Mouse (Mus musculus) erythroblast, embryonic 14.5 days (primary cell): ENCODE measurements around the gene Vmn2r13. TPM values are rescaled to one million over a fixed set of nuclear protein-coding genes. Genes with fewer than 3 reads are reported as not detected.
"Not testable (repeated sequence)": the region's sequence is repeated elsewhere in the genome, so short reads cannot be mapped to it uniquely, and the experiment has no call there.

ENCODE experiments used
- H3K27me3 ChIP-seq: 2 replicates; pipeline ENCODE4 v1.6.1; 2012; ENCODE audit warnings: inconsistent platforms; ENCODE audit not compliant: control insufficient read depth
- H3K36me3 ChIP-seq: 2 replicates; pipeline ENCODE4 v1.6.1; 2012; ENCODE audit warnings: mild to moderate bottlenecking, inconsistent platforms; ENCODE audit not compliant: control insufficient read depth
- H3K4me1 ChIP-seq: 2 replicates; pipeline ENCODE4 v1.6.1; 2012; ENCODE audit warnings: inconsistent platforms; ENCODE audit not compliant: control insufficient read depth
- H3K4me3 ChIP-seq: replicated peaks from 2 replicates; pipeline ENCODE3; 2012; ENCODE audit warnings: moderate library complexity, mild to moderate bottlenecking, inconsistent platforms
- H3K9me3 ChIP-seq: 2 replicates; pipeline ENCODE4 v1.6.1; 2012; ENCODE audit warnings: low read length, inconsistent platforms, mixed read lengths; ENCODE audit not compliant: control insufficient read depth
- GATA1 ChIP-seq: IDR thresholded peaks from 2 replicates; pipeline ENCODE4 v1.6.1; 2012; ENCODE audit warnings: low read length, inconsistent platforms, mixed read lengths
- TAL1 ChIP-seq: IDR thresholded peaks from 3 replicates; pipeline ENCODE4 v1.6.1; 2012; ENCODE audit warnings: low read length, inconsistent platforms, mixed read lengths
- polyA plus RNA-seq: library from polyadenylated mRNA; stranded (reverse); fragments of >175 nt; gene quantifications from 2 replicates; pipeline ENCODE4 v1.2.3, GENCODE M21; 2012

Gene Vmn2r13
- polyA plus RNA-seq = 0.01 TPM in 1 of 2 replicates, not detected in the other

GRCm38 (mm10) chr5:109192099-109192498, at the start of gene Vmn2r13:
Gene Vmn2r13 (minus strand): TSS chr5:109192199.
- H3K9me3 ChIP-seq, H3K4me1 ChIP-seq, H3K36me3 ChIP-seq, H3K27me3 ChIP-seq, H3K4me3 ChIP-seq: not testable (repeated sequence)

GRCm38 (mm10) chr5:109224608-109225007, 32.6 kb upstream of the Vmn2r13 start, which contains the start of gene Vmn2r14:
Gene Vmn2r14 (minus strand): TSS chr5:109224708.
- no peak within 1 kb of the TSS for H3K4me3 ChIP-seq
- no peak for TF ChIP-seq TAL1
- TF ChIP-seq GATA1 = no peak
- no peaks in the 10 kb centered on the region for H3K4me1 ChIP-seq
- no peaks in the 10 kb centered on the region for H3K27me3 ChIP-seq
- H3K9me3 ChIP-seq = peaks cover 4% of the 10 kb centered on the region; the same call in 1 of the 2 replicates
- no peaks in the 10 kb centered on the region for H3K36me3 ChIP-seq

GRCm38 (mm10) chr5:109166851-109167250, 25.1 kb downstream of the Vmn2r13 start:
- not testable (repeated sequence) for H3K4me1 ChIP-seq, H3K9me3 ChIP-seq, H3K36me3 ChIP-seq, H3K4me3 ChIP-seq, H3K27me3 ChIP-seq

- H3K9me3 ChIP-seq = peaks cover 2% of the 10 kb centered on the region; the same call in 1 of the 2 replicates
- H3K27me3 ChIP-seq = no peaks in the 10 kb centered on the region
- no peaks in the 10 kb centered on the region for H3K4me1 ChIP-seq
- no peaks in the 10 kb centered on the region for H3K36me3 ChIP-seq
- H3K4me3 ChIP-seq = no peak overlapping the region
- no peak for TF ChIP-seq TAL1
Measured at GRCm38 (mm10) chr5:109160121-109160520, 31.9 kb downstream of the Vmn2r13 start.

- H3K4me1 ChIP-seq, H3K9me3 ChIP-seq, H3K27me3 ChIP-seq, H3K4me3 ChIP-seq, H3K36me3 ChIP-seq: not testable (repeated sequence)
Measured at GRCm38 (mm10) chr5:109159576-109159975, 32.4 kb downstream of the Vmn2r13 start.

- H3K9me3 ChIP-seq, H3K36me3 ChIP-seq, H3K4me1 ChIP-seq, H3K27me3 ChIP-seq, H3K4me3 ChIP-seq: not testable (repeated sequence)
Measured at GRCm38 (mm10) chr5:109158488-109159485, 33.2 kb downstream of the Vmn2r13 start.

- Histone ChIP-seq H3K4me1 (no peaks in the 10 kb centered on the region), H3K36me3 (no peaks in the 10 kb centered on the region), H3K4me3 (no peak overlapping the region), H3K27me3 (no peaks in the 10 kb centered on the region), H3K9me3 (peaks cover 5% of the 10 kb centered on the region; the same call in 1 of the 2 replicates)
- TF ChIP-seq TAL1 (no peak), GATA1 (no peak)
Measured at GRCm38 (mm10) chr5:109139546-109139945, 52.5 kb downstream of the Vmn2r13 start.

- TF ChIP-seq TAL1 = no peak
- no peak for TF ChIP-seq GATA1
- peaks cover 3% of the 10 kb centered on the region; the same call in 1 of the 2 replicates for H3K9me3 ChIP-seq
- no peaks in the 10 kb centered on the region for H3K4me1 ChIP-seq
- H3K4me3 ChIP-seq = no peak overlapping the region
- H3K27me3 ChIP-seq = no peaks in the 10 kb centered on the region
- no peaks in the 10 kb centered on the region for H3K36me3 ChIP-seq
Measured at GRCm38 (mm10) chr5:109136731-109137130, 55.3 kb downstream of the Vmn2r13 start.

Other genes with a start within 250 kb of the Vmn2r13 start
- gene Vmn2r10, start 185.7 kb downstream of the Vmn2r13 start, polyA plus RNA-seq = 0.01 TPM in 1 of 2 replicates, not detected in the other
- not detected in 2 replicates for gene Vmn2r11, start 132.6 kb downstream of the Vmn2r13 start, polyA plus RNA-seq
- not detected in 2 replicates for gene Vmn2r12, start 94.2 kb downstream of the Vmn2r13 start, polyA plus RNA-seq
- not detected in 2 replicates for gene Vmn2r14, start 32.5 kb upstream of the Vmn2r13 start, polyA plus RNA-seq
- gene Vmn2r15, start 105.4 kb upstream of the Vmn2r13 start, polyA plus RNA-seq = not detected in 2 replicates
- gene Vmn2r16, start 138.0 kb upstream of the Vmn2r13 start, polyA plus RNA-seq = not detected in 2 replicates
- not detected in 2 replicates for gene Vmn2r17, start 227.5 kb upstream of the Vmn2r13 start, polyA plus RNA-seq